Mouse (Mus musculus): ENCODE results near the gene Taco1. TPM values are rescaled to one million over a fixed set of nuclear protein-coding genes. Genes with fewer than 3 reads are reported as not detected.

Taco1 gene
- polyA plus RNA-seq, 1 experiment = 10.3 TPM

GRCm38 (mm10) chr11:106036548-106037417 is 29.1 kb upstream of the Taco1 start, which contains the start of gene Dcaf7:
Gene Dcaf7, plus strand, starts transcription at chr11:106036872.
- Histone ChIP-seq H3K4me1 (ENCODE audit: control insufficient read depth, insufficient read depth, low read length) (no peaks in the 10 kb centered on the region), H3K27ac (ENCODE audit: insufficient read depth, low read length) (peak within 1 kb of the TSS; percentile 9; the same call in 1 of the 2 replicates), H3K4me3 (ENCODE audit: insufficient read depth, low read length) (peak within 1 kb of the TSS; percentile 93)
- peak; percentile 69 for TF ChIP-seq POLR2A (IDR thresholded peaks at IDR 0.05; ENCODE audit: low read depth, low read length)
- TF ChIP-seq CTCF (IDR thresholded peaks at IDR 0.05; ENCODE audit: borderline replicate concordance, insufficient read depth, low read length) = no peak

GRCm38 (mm10) chr11:106037418-106037751 is 28.5 kb upstream of the Taco1 start:
- H3K4me1 ChIP-seq (ENCODE audit: control insufficient read depth, insufficient read depth, low read length) = no peaks in the 10 kb centered on the region
- peak overlapping the region; percentile 93 for H3K4me3 ChIP-seq (ENCODE audit: insufficient read depth, low read length)
- TF ChIP-seq POLR2A (IDR thresholded peaks at IDR 0.05; ENCODE audit: low read depth, low read length) (no peak), CTCF (IDR thresholded peaks at IDR 0.05; ENCODE audit: borderline replicate concordance, insufficient read depth, low read length) (no peak)
- H3K27ac ChIP-seq (ENCODE audit: insufficient read depth, low read length) = no peak overlapping the region

- H3K27ac ChIP-seq (ENCODE audit: insufficient read depth, low read length) = no peak overlapping the region
- no peaks in the 10 kb centered on the region; the same call in 1 of the 2 replicates for H3K4me1 ChIP-seq (ENCODE audit: control insufficient read depth, insufficient read depth, low read length)
- no peak overlapping the region for H3K4me3 ChIP-seq (ENCODE audit: insufficient read depth, low read length)
- no peak for TF ChIP-seq CTCF (IDR thresholded peaks at IDR 0.05; ENCODE audit: borderline replicate concordance, insufficient read depth, low read length)
- TF ChIP-seq POLR2A (IDR thresholded peaks at IDR 0.05; ENCODE audit: low read depth, low read length) = no peak
These were observed 21.5 kb upstream of the Taco1 start for GRCm38 (mm10) chr11:106044349-106044748.

GRCm38 (mm10) chr11:106045256-106045655 is 20.6 kb upstream of the Taco1 start:
- Histone ChIP-seq H3K4me1 (ENCODE audit: control insufficient read depth, insufficient read depth, low read length) (no peaks in the 10 kb centered on the region; the same call in 1 of the 2 replicates), H3K27ac (ENCODE audit: insufficient read depth, low read length) (no peak overlapping the region), H3K4me3 (ENCODE audit: insufficient read depth, low read length) (no peak overlapping the region)
- TF ChIP-seq CTCF (IDR thresholded peaks at IDR 0.05; ENCODE audit: borderline replicate concordance, insufficient read depth, low read length) (no peak), POLR2A (IDR thresholded peaks at IDR 0.05; ENCODE audit: low read depth, low read length) (no peak)

- no peaks in the 10 kb centered on the region; the same call in 1 of the 2 replicates for H3K4me1 ChIP-seq (ENCODE audit: control insufficient read depth, insufficient read depth, low read length)
- peak overlapping the region; percentile 42; the same call in 1 of the 2 replicates for H3K27ac ChIP-seq (ENCODE audit: insufficient read depth, low read length)
- no peak overlapping the region for H3K4me3 ChIP-seq (ENCODE audit: insufficient read depth, low read length)
- no peak for TF ChIP-seq POLR2A (IDR thresholded peaks at IDR 0.05; ENCODE audit: low read depth, low read length)
- no peak for TF ChIP-seq CTCF (IDR thresholded peaks at IDR 0.05; ENCODE audit: borderline replicate concordance, insufficient read depth, low read length)
These were observed 20.1 kb upstream of the Taco1 start for GRCm38 (mm10) chr11:106045780-106046179.

- Histone ChIP-seq H3K27ac (ENCODE audit: insufficient read depth, low read length) (no peak overlapping the region), H3K4me1 (ENCODE audit: control insufficient read depth, insufficient read depth, low read length) (no peaks in the 10 kb centered on the region; the same call in 1 of the 2 replicates), H3K4me3 (ENCODE audit: insufficient read depth, low read length) (no peak overlapping the region)
- TF ChIP-seq POLR2A (IDR thresholded peaks at IDR 0.05; ENCODE audit: low read depth, low read length) (no peak), CTCF (IDR thresholded peaks at IDR 0.05; ENCODE audit: borderline replicate concordance, insufficient read depth, low read length) (no peak)
These were observed 19.3 kb upstream of the Taco1 start for GRCm38 (mm10) chr11:106046584-106046983.

- H3K4me1 ChIP-seq (ENCODE audit: control insufficient read depth, insufficient read depth, low read length) = no peaks in the 10 kb centered on the region
- TF ChIP-seq POLR2A (IDR thresholded peaks at IDR 0.05; ENCODE audit: low read depth, low read length) = no peak
- TF ChIP-seq CTCF (IDR thresholded peaks at IDR 0.05; ENCODE audit: borderline replicate concordance, insufficient read depth, low read length) = no peak
- no peak overlapping the region for H3K4me3 ChIP-seq (ENCODE audit: insufficient read depth, low read length)
- no peak overlapping the region for H3K27ac ChIP-seq (ENCODE audit: insufficient read depth, low read length)
These were observed 11.9 kb upstream of the Taco1 start for GRCm38 (mm10) chr11:106053921-106054320.

GRCm38 (mm10) chr11:106054600-106054999 is 11.3 kb upstream of the Taco1 start:
- TF ChIP-seq POLR2A (IDR thresholded peaks at IDR 0.05; ENCODE audit: low read depth, low read length) = no peak
- no peak for TF ChIP-seq CTCF (IDR thresholded peaks at IDR 0.05; ENCODE audit: borderline replicate concordance, insufficient read depth, low read length)
- H3K4me1 ChIP-seq (ENCODE audit: control insufficient read depth, insufficient read depth, low read length) = no peaks in the 10 kb centered on the region
- no peak overlapping the region for H3K4me3 ChIP-seq (ENCODE audit: insufficient read depth, low read length)
- H3K27ac ChIP-seq (ENCODE audit: insufficient read depth, low read length) = no peak overlapping the region

GRCm38 (mm10) chr11:106055341-106055740 is 10.5 kb upstream of the Taco1 start:
- Histone ChIP-seq H3K27ac (ENCODE audit: insufficient read depth, low read length) (no peak overlapping the region), H3K4me3 (ENCODE audit: insufficient read depth, low read length) (no peak overlapping the region), H3K4me1 (ENCODE audit: control insufficient read depth, insufficient read depth, low read length) (no peaks in the 10 kb centered on the region)
- no peak for TF ChIP-seq CTCF (IDR thresholded peaks at IDR 0.05; ENCODE audit: borderline replicate concordance, insufficient read depth, low read length)
- TF ChIP-seq POLR2A (IDR thresholded peaks at IDR 0.05; ENCODE audit: low read depth, low read length) = no peak

- H3K27ac ChIP-seq (ENCODE audit: insufficient read depth, low read length) = no peak overlapping the region
- TF ChIP-seq POLR2A (IDR thresholded peaks at IDR 0.05; ENCODE audit: low read depth, low read length) (no peak), CTCF (IDR thresholded peaks at IDR 0.05; ENCODE audit: borderline replicate concordance, insufficient read depth, low read length) (no peak)
- no peak overlapping the region for H3K4me3 ChIP-seq (ENCODE audit: insufficient read depth, low read length)
- H3K4me1 ChIP-seq (ENCODE audit: control insufficient read depth, insufficient read depth, low read length) = no peaks in the 10 kb centered on the region
These were observed 8.9 kb upstream of the Taco1 start for GRCm38 (mm10) chr11:106056819-106057491.

All from embryonic fibroblast, embryonic 13.5 days (primary cell).